Mouse (Mus musculus) liver, postnatal 0 days (tissue): ENCODE results near the gene Pld1. TPM values are rescaled to one million over a fixed set of nuclear protein-coding genes. Genes with fewer than 3 reads are reported as not detected.

Experiments used
- ATAC-seq: fragments of 200-750 bp; cut with Nextera tagmentation; 2 replicates; pipeline ENCODE4 v1.8.0; 2017; ENCODE audit warnings: mild to moderate bottlenecking, moderate library complexity
- DNase-seq: peaks from one replicate; pipeline ENCODE4 v3.0.0-alpha.2; 2016
- H3K27ac ChIP-seq: fragments of 300-500 bp; sonication (generic); 2 replicates; pipeline ENCODE4 v1.5.1; 2014; ENCODE audit warnings: antibody characterized with exemption, moderate library complexity, mild to moderate bottlenecking, low read depth
- H3K27me3 ChIP-seq: fragments of 300-500 bp; sonication (generic); 2 replicates; pipeline ENCODE4 v1.6.1; 2014; ENCODE audit warnings: low read length, control low read depth, mixed read lengths; ENCODE audit not compliant: insufficient read depth
- H3K36me3 ChIP-seq: fragments of 300-500 bp; sonication (generic); replicated peaks from 2 replicates; pipeline ENCODE4 v1.6.1; 2014; ENCODE audit warnings: mild to moderate bottlenecking, control low read depth, low read length, moderate library complexity, mixed read lengths; ENCODE audit not compliant: insufficient read depth
- H3K4me1 ChIP-seq: fragments of 300-500 bp; sonication (generic); 2 replicates; pipeline ENCODE4 v1.6.1; 2014; ENCODE audit warnings: antibody characterized with exemption, mild to moderate bottlenecking, control low read depth; ENCODE audit not compliant: insufficient read depth
- H3K4me2 ChIP-seq: fragments of 300-500 bp; sonication (generic); 2 replicates; pipeline ENCODE4 v1.6.1; 2014; ENCODE audit warnings: low read depth, mild to moderate bottlenecking, low read length, moderate library complexity, mixed read lengths
- H3K4me3 ChIP-seq: fragments of 300-500 bp; sonication (generic); 2 replicates; pipeline ENCODE4 v1.5.1; 2014; ENCODE audit warnings: low read depth, low read length
- H3K9ac ChIP-seq: fragments of 300-500 bp; sonication (generic); replicated peaks from 2 replicates; pipeline ENCODE4 v1.6.1; 2014; ENCODE audit warnings: mild to moderate bottlenecking, moderate library complexity
- H3K9me3 ChIP-seq: fragments of 300-500 bp; sonication (generic); 2 replicates; pipeline ENCODE4 v1.6.1; 2016; ENCODE audit warnings: mild to moderate bottlenecking, control low read depth, low read length, mixed read lengths
- CTCF ChIP-seq: sonication (generic); IDR thresholded peaks from 2 replicates; pipeline ENCODE4 v1.5.1; 2016; ENCODE audit warnings: antibody characterized with exemption, low read depth
- EP300 ChIP-seq: IDR thresholded peaks from 2 replicates; pipeline ENCODE4 v1.6.1; 2016; ENCODE audit warnings: antibody characterized with exemption, low read depth, mild to moderate bottlenecking
- WGBS: fragments of 180-500 bp; shearing (Covaris S2); extraction: QIAGEN DNeasy Blood & Tissue Kit; methylation state at CpG from one replicate; pipeline ENCODE4 v1.1.7; 2014; ENCODE audit not compliant: insufficient replicate concordance; 5-methylcytosine and 5-hydroxymethylcytosine counted together
- polyA plus RNA-seq: library from polyadenylated mRNA; unstranded; fragments of >200 nt; fragmentation: Nextera tagmentation; extraction: Ambion mirVana; gene quantifications from 2 replicates; pipeline ENCODE4 v1.2.1, GENCODE M21; 2015

Pld1 gene
- polyA plus RNA-seq, 1 experiment from 2014 or later, result 5.1 TPM

GRCm38 (mm10) chr3:27921268-27922020 is 17.1 kb upstream of the Pld1 start:
- Histone ChIP-seq H3K27me3 (no peaks in the 10 kb centered on the region), H3K27ac (peak overlapping the region; percentile 69), H3K4me3 (no peak overlapping the region), H3K9me3 (0 out of 2 replicates have a peak, but pooled peaks cover 2% of the 10 kb centered on the region), H3K4me2 (no peak overlapping the region), H3K36me3 (no peaks in the 10 kb centered on the region), H3K9ac (no peak overlapping the region), H3K4me1 (no peaks in the 10 kb centered on the region)
- TF ChIP-seq CTCF (no peak), EP300 (no peak)
- no peak for DNase-seq
- WGBS, result 69% methylated on average over 11 of the region's 11 CpGs
- ATAC-seq, result peak; percentile 55

DNA sequence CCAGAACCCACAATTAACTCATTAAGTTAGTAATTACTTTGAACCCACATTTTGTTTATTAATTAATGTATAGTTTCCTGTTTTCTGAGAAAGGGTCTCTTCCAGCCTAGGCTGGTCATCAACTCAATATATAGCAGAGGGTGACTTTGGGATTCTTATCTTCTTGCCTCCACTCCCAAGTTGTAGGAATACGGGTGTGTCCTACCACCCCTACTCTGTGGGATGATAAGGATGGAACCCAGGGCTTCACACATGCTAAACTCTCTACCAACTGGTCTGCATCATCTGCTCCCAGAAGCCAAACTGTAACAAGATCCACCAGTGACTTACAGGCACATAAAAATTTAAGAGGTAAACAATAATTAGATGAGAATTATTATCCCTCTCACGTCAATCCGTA is 14.5 kb upstream of the Pld1 start:
- H3K27me3 ChIP-seq, result no peaks in the 10 kb centered on the region
- H3K27ac ChIP-seq, result no peak overlapping the region
- no peak overlapping the region for H3K4me2 ChIP-seq
- TF ChIP-seq CTCF (no peak), EP300 (no peak)
- H3K9me3 ChIP-seq, result 0 out of 2 replicates have a peak, but pooled peaks cover 2% of the 10 kb centered on the region
- H3K9ac ChIP-seq, result no peak overlapping the region
- H3K4me1 ChIP-seq, result no peaks in the 10 kb centered on the region
- no peaks in the 10 kb centered on the region for H3K36me3 ChIP-seq
- 67% methylated on average over 3 of the region's 3 CpGs for WGBS
- no peak for ATAC-seq
- no peak overlapping the region for H3K4me3 ChIP-seq
- DNase-seq, result no peak

GRCm38 (mm10) chr3:27929219-27929618 is 9.3 kb upstream of the Pld1 start:
- no peak for ATAC-seq
- TF ChIP-seq EP300 (no peak), CTCF (no peak)
- 78% methylated on average over 4 of the region's 4 CpGs for WGBS

GRCm38 (mm10) chr3:27932391-27932790 is 6.1 kb upstream of the Pld1 start:
- WGBS, result 80% methylated on average over 5 of the region's 5 CpGs

More at GRCm38 (mm10) chr3:27929219-27929618, 9.3 kb upstream of the Pld1 start:
- Histone ChIP-seq H3K27me3 (no peaks in the 10 kb centered on the region), H3K9me3 (no peaks in the 10 kb centered on the region), H3K27ac (no peak overlapping the region), H3K9ac (no peak overlapping the region), H3K36me3 (no peaks in the 10 kb centered on the region), H3K4me1 (no peaks in the 10 kb centered on the region), H3K4me3 (no peak overlapping the region), H3K4me2 (no peak overlapping the region)
- DNase-seq, result no peak

GRCm38 (mm10) chr3:27935644-27936043 is 2.9 kb upstream of the Pld1 start:
- no peak overlapping the region for H3K27ac ChIP-seq
- H3K36me3 ChIP-seq, result no peaks in the 10 kb centered on the region
- ATAC-seq (no peak), DNase-seq (no peak)
- no peaks in the 10 kb centered on the region for H3K27me3 ChIP-seq
- WGBS, result 80% methylated on average over 3 of the region's 3 CpGs
- H3K9me3 ChIP-seq, result no peaks in the 10 kb centered on the region
- peaks cover 20% of the 10 kb centered on the region for H3K4me1 ChIP-seq
- H3K9ac ChIP-seq, result no peak overlapping the region
- no peak overlapping the region for H3K4me3 ChIP-seq
- TF ChIP-seq EP300 (no peak), CTCF (no peak)
- H3K4me2 ChIP-seq, result no peak overlapping the region

More at GRCm38 (mm10) chr3:27932391-27932790, 6.1 kb upstream of the Pld1 start:
- Histone ChIP-seq H3K27ac (no peak overlapping the region), H3K36me3 (no peaks in the 10 kb centered on the region), H3K4me2 (no peak overlapping the region), H3K4me3 (no peak overlapping the region), H3K9ac (no peak overlapping the region), H3K4me1 (peaks cover 3% of the 10 kb centered on the region; the same call in 1 of the 2 replicates), H3K27me3 (no peaks in the 10 kb centered on the region), H3K9me3 (no peaks in the 10 kb centered on the region)
- DNase-seq (no peak), ATAC-seq (no peak)
- TF ChIP-seq CTCF, result 0 out of 2 replicates have a peak, but pooled peaks have one; percentile 8
- TF ChIP-seq EP300, result no peak

DNA sequence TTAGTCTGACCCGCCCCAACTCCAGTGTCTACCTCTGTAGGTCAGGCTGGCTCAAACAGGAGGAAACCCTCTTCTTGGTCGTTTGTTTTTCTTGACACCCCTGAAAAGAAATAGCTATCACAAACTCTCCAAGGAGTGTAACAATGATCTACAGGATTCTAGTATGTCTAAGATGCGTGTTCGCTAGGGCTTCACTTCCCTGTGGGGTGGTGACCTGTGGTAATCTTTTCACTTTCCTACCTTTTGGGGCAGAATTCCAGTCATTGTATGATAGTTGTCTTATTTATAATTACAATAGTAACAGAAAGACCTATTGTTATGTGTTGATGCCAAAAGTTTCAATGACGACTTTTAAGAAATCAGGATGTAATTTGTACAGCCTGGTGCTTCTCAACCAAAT is 1.8 kb upstream of the Pld1 start:
- Histone ChIP-seq H3K4me1 (peaks cover 25% of the 10 kb centered on the region), H3K36me3 (no peaks in the 10 kb centered on the region), H3K9ac (no peak overlapping the region), H3K4me3 (no peak overlapping the region), H3K4me2 (no peak overlapping the region), H3K27ac (no peak overlapping the region), H3K9me3 (no peaks in the 10 kb centered on the region), H3K27me3 (no peaks in the 10 kb centered on the region)
- no peak for TF ChIP-seq CTCF
- TF ChIP-seq EP300, result no peak
- WGBS, result 80% methylated on average over 5 of the region's 5 CpGs
- ATAC-seq, result no peak
- DNase-seq, result no peak
